Mouse (Mus musculus): Measurements from ENCODE around the gene Ppm1h. TPM values are rescaled to one million over a fixed set of nuclear protein-coding genes. Genes with fewer than 3 reads are reported as not detected.

The Ppm1h gene
- total RNA-seq, 2 experiments from 2014 or later = 1.9 to 3.3 TPM

DNA sequence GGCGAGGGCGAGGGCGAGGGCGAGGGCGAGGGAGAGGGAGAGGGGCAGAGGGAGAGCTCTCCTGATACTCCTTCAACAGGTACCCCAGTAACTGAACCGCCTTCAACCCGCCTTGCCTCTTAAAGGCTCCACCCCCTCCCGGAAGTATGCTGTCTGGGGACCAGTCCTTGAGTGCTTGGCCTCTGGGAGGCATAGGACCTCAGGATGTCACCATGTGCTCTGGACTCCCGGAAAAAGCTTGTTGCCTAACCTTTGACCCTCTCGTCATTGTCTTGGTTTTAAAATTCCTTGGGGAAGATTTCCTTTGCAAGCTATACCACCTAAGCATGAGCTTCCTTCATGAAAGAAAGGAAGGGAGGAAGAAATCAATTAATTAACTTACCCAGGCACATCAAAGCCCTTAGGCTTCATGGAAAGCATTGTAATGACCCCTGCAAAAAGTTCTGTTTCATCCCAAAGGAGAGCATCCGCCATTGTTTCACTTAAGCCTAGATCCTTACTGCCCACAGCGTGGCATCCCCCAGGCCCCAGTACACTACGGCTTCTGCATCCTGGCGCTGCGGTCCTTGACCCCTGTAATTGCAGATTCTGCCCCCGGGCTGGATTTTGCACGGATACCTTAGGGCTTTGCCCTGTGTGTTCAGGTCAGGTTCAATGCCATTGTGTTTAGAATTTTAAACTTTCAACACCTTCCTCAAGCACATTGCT is 15.5 kb downstream of the Ppm1h start:
- intact Hi-C loops (cut with DNase I; ENCODE audit: low total_unique reads) = no loop called here
- no peak for DNase-seq

DNA sequence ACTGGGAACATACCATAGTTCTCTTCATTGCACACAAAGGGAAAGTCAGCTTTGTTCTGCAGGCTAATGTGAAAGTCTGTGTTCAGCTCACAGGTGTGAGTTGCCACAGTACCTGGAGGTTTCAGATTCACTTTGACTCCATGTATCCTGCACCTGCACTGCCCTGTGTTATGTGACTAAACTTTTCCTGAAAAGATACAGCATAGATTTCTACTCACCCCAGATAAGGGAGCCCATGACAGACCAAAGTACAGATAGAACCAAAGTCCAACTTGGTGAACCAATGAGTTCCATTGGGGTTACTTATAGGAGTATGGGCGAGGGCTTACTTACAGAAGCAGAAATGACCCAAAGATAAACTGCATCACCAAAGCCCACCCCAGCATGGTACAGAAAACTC is 17.8 kb downstream of the Ppm1h start:
- DNase-seq = no peak
- intact Hi-C loops (cut with DNase I; ENCODE audit: low total_unique reads) = no loop called here

DNA sequence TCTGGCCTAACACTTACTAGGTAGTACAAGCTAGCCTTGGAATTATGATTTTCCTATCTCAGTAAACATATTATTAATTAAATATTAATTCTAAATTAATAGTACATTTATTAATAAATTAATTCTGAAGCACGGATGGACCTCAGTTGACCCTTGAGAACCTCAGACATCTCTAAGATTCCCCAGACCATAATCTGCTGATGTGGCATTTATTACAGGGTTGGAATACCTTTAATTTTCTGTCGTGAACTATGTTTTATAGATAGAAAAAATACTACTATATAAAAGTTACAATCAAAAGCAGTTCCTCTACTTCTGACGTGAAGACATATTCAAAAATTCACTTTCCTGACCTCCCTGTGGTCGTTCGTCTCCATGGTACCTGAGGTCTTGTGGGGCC is 19.8 kb downstream of the Ppm1h start:
- DNase-seq = no peak
- intact Hi-C loops (cut with DNase I; ENCODE audit: low total_unique reads) = no loop called here

DNA sequence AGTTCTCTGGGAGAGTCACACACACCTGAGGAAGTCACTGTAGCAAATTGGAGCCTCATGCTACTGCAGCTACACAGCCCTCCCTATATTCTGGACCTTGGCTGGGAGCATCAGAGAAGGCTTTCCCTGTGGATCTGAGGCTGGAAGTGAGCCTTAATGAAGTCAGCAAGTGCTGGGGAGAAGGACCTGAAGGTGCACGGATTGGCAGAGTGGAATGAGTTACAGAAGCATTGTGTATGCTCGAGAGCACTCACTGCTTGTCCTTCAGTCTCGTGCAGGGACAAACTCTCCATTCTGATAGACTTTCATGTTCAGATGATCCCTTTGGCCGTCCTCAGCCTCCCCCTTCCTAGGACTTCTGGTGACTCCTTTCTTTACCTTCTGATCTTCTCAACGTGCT is 26.3 kb downstream of the Ppm1h start:
- no peak for DNase-seq
- intact Hi-C loops (cut with DNase I; ENCODE audit: low total_unique reads) = no loop called here

DNA sequence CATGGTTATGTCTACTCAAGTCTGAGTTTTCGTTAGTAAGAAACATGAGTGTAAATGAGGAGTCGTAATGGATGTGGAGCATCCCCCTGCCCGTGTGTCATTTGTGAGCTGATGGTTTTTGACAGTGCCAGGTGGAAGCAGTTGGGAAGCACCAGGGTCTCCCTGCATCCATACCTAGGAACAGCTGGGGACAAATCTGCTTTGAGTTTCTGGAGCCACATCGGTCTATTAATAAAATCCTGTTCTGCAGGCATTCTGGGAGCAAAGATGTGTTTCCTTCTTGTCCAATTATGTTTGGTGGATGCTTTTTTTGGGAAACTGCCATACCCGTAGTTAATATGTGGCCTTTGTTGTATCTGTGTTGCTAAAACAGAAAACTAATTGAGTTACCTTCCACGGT is 26.9 kb downstream of the Ppm1h start:
- DNase-seq = no peak
- intact Hi-C loops (cut with DNase I; ENCODE audit: low total_unique reads) = no loop called here

DNA sequence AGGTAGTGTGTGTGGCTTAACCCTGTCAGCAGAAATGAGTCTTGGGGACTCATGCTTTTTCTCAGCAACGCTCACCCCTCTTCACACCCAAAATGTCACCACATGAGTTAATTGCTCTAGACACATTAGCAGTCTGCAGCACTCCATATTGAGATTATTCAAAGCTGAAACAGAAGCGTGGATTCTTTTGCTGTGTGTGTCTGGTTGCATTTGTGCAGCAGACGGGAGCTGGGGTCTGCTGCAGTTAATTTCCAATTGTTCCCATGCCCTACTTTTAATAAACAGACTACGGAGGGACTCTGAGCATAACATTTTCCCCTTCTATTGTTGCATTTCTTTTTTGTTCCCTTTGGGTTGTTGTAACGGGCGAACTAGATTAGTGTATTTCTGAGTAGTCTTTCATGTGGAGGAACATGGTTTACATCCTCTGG is 32.8 kb downstream of the Ppm1h start:
- no peak for DNase-seq
- intact Hi-C loops (cut with DNase I; ENCODE audit: low total_unique reads) = no loop called here

GRCm38 (mm10) chr10:122712307-122712706 is 33.7 kb downstream of the Ppm1h start:
- intact Hi-C loops (cut with DNase I; ENCODE audit: low total_unique reads) = no loop called here
- no peak for DNase-seq

DNA sequence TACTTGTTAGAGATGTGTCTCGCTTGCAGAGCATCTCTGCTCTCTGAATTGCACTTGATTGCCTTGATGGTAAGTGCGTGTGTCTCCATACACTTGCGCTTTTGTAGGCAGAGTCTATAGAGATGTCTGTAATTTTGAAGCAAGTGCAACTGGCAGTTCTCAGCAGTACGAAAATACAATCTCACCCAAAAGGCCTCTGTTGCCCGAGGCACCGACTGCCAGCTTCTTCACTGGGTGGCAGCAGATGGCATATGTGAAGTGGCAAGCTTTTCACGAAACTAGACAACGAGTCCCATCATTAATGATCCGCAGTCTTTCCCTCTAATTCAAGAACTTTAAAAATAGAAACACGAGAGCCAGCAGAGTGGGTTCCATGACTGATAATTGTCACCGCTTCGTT is 37.3 kb downstream of the Ppm1h start:
- intact Hi-C loops (cut with DNase I; ENCODE audit: low total_unique reads) = no loop called here

GRCm38 (mm10) chr10:122716286-122716685 is 37.7 kb downstream of the Ppm1h start:
- DNase-seq = no peak
- intact Hi-C loops (cut with DNase I; ENCODE audit: low total_unique reads) = no loop called here

More for the DNA sequence above, 37.3 kb downstream of the Ppm1h start:
- no peak for DNase-seq

GRCm38 (mm10) chr10:122716739-122717474 is 38.3 kb downstream of the Ppm1h start:
- DNase-seq = no peak
- intact Hi-C loops (cut with DNase I; ENCODE audit: low total_unique reads) = no loop called here

DNA sequence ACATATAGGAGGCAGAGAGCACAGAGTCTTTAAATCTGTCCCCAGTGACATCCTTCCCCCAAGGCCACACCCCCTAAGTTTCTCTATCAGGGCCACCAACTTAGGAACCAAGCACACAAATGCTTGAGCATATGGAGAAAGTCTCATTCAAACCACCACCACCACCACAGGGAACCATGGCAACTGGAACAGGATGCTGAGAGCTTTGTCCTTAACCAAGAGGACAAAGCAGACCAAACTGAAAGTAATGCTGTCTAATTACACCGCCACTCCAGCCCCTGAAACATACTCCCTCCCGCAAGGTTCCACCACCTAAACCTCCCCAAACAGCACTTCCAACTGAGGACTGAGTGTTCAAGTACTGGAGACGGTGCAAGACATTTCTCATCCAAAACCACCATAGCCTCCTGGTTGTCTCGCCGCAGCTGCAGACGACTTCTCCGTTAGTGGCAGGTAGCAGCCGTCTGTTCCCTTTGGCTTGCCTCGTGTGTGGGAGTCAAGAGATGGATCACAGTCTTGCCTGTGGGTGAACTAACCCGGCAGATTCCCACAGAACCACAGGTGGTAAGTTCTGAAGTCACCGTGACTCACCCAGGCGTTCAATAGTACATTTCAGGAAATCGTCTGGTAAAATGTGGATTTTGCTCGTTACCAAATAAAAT is 39.3 kb downstream of the Ppm1h start:
- intact Hi-C loops (cut with DNase I; ENCODE audit: low total_unique reads) = no loop called here
- no peak for DNase-seq

- intact Hi-C loops (cut with DNase I; ENCODE audit: low total_unique reads) = no loop called here
- no peak for DNase-seq
Observed at GRCm38 (mm10) chr10:122718951-122719350, 40.4 kb downstream of the Ppm1h start.

GRCm38 (mm10) chr10:122722111-122722510 is 43.5 kb downstream of the Ppm1h start:
- no peak for DNase-seq
- intact Hi-C loops (cut with DNase I; ENCODE audit: low total_unique reads) = no loop called here

DNA sequence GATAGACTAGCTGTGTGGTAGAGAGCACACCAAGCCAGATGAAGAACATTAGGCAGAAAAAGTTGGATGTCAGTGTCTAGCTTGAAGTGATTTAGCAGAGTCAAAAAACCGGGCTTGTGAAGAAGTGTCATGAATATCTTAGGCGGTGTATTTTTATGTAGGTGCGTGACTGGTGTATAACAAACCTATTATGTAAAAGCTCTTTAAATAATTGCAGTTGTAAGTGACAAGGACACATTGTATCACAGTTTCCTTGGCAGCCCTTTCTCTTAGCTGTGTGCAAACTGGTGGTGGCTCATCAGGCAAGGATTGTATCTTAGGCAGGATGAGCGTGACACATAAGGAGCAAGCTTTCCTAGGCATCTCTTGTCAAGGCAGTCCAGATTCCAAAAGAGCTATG is 46.1 kb downstream of the Ppm1h start:
- intact Hi-C loops (cut with DNase I; ENCODE audit: low total_unique reads) = no loop called here
- DNase-seq = no peak

DNA sequence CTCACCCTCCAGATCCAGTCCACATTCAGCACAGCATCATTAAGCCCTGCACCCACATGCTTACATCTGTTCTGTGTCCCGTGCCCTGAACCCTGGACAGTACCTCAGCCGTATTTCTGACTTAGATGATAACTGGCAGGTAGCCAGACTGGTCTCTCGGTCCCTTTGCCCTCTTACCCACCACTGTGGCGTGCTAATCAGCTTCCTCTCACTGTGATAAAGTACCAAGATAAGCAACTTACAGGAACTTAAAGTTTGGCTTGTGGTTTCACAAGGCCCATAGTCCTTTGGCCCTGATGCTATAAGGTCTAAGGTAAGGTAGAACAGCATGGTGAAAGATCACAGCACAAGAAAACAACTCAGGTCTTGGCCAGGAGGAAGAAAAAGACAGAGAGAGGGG is 48.7 kb downstream of the Ppm1h start:
- intact Hi-C loops (cut with DNase I; ENCODE audit: low total_unique reads) = no loop called here
- DNase-seq = no peak

- intact Hi-C loops (cut with DNase I; ENCODE audit: low total_unique reads) = no loop called here
- DNase-seq = no peak
Observed at GRCm38 (mm10) chr10:122728172-122728571, 49.6 kb downstream of the Ppm1h start.

DNA sequence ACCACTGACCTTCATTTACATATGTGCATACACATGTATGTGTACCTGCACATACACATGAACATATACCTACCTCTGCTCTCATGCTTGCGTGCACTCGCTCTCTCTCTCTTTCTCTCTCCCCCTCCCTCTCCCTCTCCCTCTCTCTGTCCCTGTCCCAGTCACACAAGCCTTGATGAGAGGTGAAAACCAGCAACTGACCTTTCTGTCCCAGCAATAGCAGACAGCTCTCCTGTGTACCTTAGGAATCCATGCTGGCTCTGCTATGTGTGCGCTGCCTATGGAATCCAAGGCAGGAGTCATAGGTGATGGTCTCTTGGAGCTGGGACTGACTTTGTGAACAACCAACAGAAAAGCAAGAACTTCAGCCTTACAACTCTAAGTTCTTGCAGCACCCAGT is 53.6 kb downstream of the Ppm1h start:
- intact Hi-C loops (cut with DNase I; ENCODE audit: low total_unique reads) = no loop called here
- no peak for DNase-seq

- DNase-seq = no peak
- intact Hi-C loops (cut with DNase I; ENCODE audit: low total_unique reads) = no loop called here
Observed at GRCm38 (mm10) chr10:122734521-122734920, 56.0 kb downstream of the Ppm1h start.

GRCm38 (mm10) chr10:122735284-122735784 is 56.8 kb downstream of the Ppm1h start:
- DNase-seq = no peak
- intact Hi-C loops (cut with DNase I; ENCODE audit: low total_unique reads) = no loop called here

- intact Hi-C loops (cut with DNase I; ENCODE audit: low total_unique reads) = no loop called here
- DNase-seq = no peak
Observed at GRCm38 (mm10) chr10:122736835-122737234, 58.3 kb downstream of the Ppm1h start.

GRCm38 (mm10) chr10:122738526-122738925 is 60.0 kb downstream of the Ppm1h start:
- no peak for DNase-seq

More at GRCm38 (mm10) chr10:122738526-122738925, 60.0 kb downstream of the Ppm1h start:
- intact Hi-C loops (cut with DNase I; ENCODE audit: low total_unique reads) = no loop called here

Data from gastrocnemius, postnatal 14 days (tissue).